Mouse (Mus musculus): ENCODE data around the gene Tmem63c. TPM values are rescaled to one million over a fixed set of nuclear protein-coding genes. Genes with fewer than 3 reads are reported as not detected.
A peak's percentile ranks its signal among the peaks of the same experiment; 100 is the strongest.

Tmem63c gene
- polyA plus RNA-seq, 1 experiment from 2014 or later = 0.74 TPM

DNA sequence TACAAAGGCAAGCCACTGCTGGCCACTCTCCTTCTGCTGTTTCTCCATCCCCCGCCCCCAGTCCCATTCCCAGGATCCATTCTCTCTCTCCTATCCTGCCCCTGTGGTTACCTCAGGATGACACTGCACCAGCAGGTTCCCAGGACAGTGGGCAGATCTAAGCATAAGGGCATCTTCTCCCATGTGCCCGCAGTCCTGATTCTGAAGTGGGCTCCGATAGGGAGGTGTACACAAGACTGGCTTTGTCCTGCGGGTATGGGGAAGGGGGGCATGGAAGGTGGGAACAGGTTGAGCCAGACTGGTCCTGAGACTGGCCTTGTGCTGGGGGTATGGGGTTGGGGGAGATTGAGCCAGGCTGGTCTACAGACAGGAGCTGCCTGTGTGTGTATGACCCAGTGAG is 16.5 kb upstream of the Tmem63c start:
- no peak for ATAC-seq (ENCODE audit: low read depth)
- Histone ChIP-seq H3K9ac (ENCODE audit: low read depth, low read length) (no peak overlapping the region), H3K27ac (replicated peaks; ENCODE audit: low read depth, low read length) (no peak overlapping the region)

DNA sequence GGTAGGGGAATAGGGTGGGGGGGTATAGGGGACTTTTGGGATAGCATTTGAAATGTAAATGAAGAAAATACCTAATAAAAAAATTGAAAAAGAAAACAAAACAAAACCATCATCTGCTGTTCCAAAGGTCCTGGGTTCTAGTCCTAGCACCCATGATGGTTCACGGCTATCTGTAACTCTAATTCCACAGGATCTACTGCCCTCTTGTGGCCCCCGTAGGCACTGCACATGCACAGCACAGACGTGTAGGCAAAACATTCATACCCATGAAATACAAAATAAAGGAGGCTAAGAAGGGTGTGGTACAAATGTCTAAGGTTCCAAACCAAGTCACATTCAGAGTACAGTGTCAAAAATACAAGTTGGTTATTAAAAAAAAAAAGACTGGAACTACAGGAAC is 4.1 kb upstream of the Tmem63c start:
- ATAC-seq (ENCODE audit: low read depth) (no peak), DNase-seq (ENCODE audit: low spot score) (no peak)
- no peak overlapping the region for H3K4me2 ChIP-seq (ENCODE audit: low read depth, low read length)
- H3K4me1 ChIP-seq (ENCODE audit: control insufficient read depth, insufficient read depth, low read length) = no peaks in the 10 kb centered on the region
- H3K9me3 ChIP-seq (ENCODE audit: control insufficient read depth, low read length) = no peaks in the 10 kb centered on the region
- no peaks in the 10 kb centered on the region for H3K27me3 ChIP-seq (replicated peaks; ENCODE audit: control insufficient read depth, insufficient read depth, low read length)
- WGBS = 48% methylated on average over 3 of the region's 3 CpGs
- no peaks in the 10 kb centered on the region for H3K36me3 ChIP-seq (ENCODE audit: control insufficient read depth, insufficient read depth, low read length)
- no peak overlapping the region for H3K4me3 ChIP-seq (ENCODE audit: low read depth, low read length)
- H3K9ac ChIP-seq (ENCODE audit: low read depth, low read length) = no peak overlapping the region
- no peak overlapping the region for H3K27ac ChIP-seq (replicated peaks; ENCODE audit: low read depth, low read length)

More for the DNA sequence above, 16.5 kb upstream of the Tmem63c start:
- Histone ChIP-seq H3K4me2 (ENCODE audit: low read depth, low read length) (no peak overlapping the region), H3K27me3 (replicated peaks; ENCODE audit: control insufficient read depth, insufficient read depth, low read length) (0 out of 2 replicates have a peak, but pooled peaks cover 3% of the 10 kb centered on the region), H3K36me3 (ENCODE audit: control insufficient read depth, insufficient read depth, low read length) (no peaks in the 10 kb centered on the region), H3K4me1 (ENCODE audit: control insufficient read depth, insufficient read depth, low read length) (no peaks in the 10 kb centered on the region), H3K9me3 (ENCODE audit: control insufficient read depth, low read length) (no peaks in the 10 kb centered on the region), H3K4me3 (ENCODE audit: low read depth, low read length) (no peak overlapping the region)
- 67% methylated on average over 4 of the region's 4 CpGs for WGBS
- DNase-seq (ENCODE audit: low spot score) = no peak

DNA sequence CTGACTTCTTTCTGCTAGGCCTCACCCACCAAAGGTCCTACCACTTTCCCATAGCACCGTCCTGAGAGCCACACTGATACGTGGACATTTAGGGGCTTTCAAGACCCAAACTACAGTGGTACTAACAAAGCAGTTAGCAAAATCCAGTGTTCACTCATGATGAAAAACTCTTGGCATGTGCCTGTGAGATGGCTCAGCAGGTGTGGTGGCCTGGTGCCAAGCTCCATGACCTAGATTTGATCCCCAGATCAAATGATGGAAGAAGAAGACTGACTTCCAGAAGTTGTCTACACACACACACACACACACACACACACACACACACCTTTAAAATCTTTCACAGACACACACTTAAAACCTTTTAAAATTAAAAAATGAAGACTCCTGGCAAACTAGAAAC is 2.4 kb upstream of the Tmem63c start:
- no peaks in the 10 kb centered on the region for H3K36me3 ChIP-seq (ENCODE audit: control insufficient read depth, insufficient read depth, low read length)
- no peak overlapping the region for H3K9ac ChIP-seq (ENCODE audit: low read depth, low read length)
- DNase-seq (ENCODE audit: low spot score) = no peak
- H3K4me2 ChIP-seq (ENCODE audit: low read depth, low read length) = no peak overlapping the region
- WGBS = 81% methylated on average over 2 of the region's 2 CpGs
- no peak overlapping the region for H3K27ac ChIP-seq (replicated peaks; ENCODE audit: low read depth, low read length)
- H3K27me3 ChIP-seq (replicated peaks; ENCODE audit: control insufficient read depth, insufficient read depth, low read length) = no peaks in the 10 kb centered on the region
- no peaks in the 10 kb centered on the region for H3K4me1 ChIP-seq (ENCODE audit: control insufficient read depth, insufficient read depth, low read length)
- no peaks in the 10 kb centered on the region for H3K9me3 ChIP-seq (ENCODE audit: control insufficient read depth, low read length)
- no peak overlapping the region for H3K4me3 ChIP-seq (ENCODE audit: low read depth, low read length)
- no peak for ATAC-seq (ENCODE audit: low read depth)

DNA sequence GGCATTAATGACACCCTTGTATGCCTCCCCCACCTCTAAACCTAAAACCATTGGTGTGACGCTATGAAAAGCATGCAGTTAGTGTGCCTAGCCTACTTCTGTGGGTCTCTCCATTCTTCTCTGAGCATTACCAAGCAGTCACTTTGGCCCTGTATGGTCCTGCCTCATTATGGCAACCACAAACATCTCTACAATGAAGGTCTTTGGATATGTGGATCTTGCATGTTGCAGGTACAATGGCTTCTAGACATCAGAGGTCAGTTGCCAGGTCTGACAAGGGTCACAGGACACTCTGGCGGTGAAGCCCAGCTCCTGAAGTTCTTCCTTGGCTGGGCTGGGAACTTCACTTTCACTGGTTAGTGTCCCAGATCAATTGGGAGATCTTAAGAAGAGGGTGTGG is 866 bp downstream of the Tmem63c start:
- H3K4me1 ChIP-seq (ENCODE audit: control insufficient read depth, insufficient read depth, low read length) = no peaks in the 10 kb centered on the region
- H3K4me2 ChIP-seq (ENCODE audit: low read depth, low read length) = no peak overlapping the region
- H3K9me3 ChIP-seq (ENCODE audit: control insufficient read depth, low read length) = no peaks in the 10 kb centered on the region
- H3K27me3 ChIP-seq (replicated peaks; ENCODE audit: control insufficient read depth, insufficient read depth, low read length) = peaks cover 12% of the 10 kb centered on the region
- DNase-seq (ENCODE audit: low spot score) (no peak), ATAC-seq (ENCODE audit: low read depth) (no peak)
- no peaks in the 10 kb centered on the region for H3K36me3 ChIP-seq (ENCODE audit: control insufficient read depth, insufficient read depth, low read length)
- no peak overlapping the region for H3K27ac ChIP-seq (replicated peaks; ENCODE audit: low read depth, low read length)
- WGBS = 61% methylated on average over 2 of the region's 2 CpGs
- H3K4me3 ChIP-seq (ENCODE audit: low read depth, low read length) = no peak overlapping the region
- H3K9ac ChIP-seq (ENCODE audit: low read depth, low read length) = no peak overlapping the region

DNA sequence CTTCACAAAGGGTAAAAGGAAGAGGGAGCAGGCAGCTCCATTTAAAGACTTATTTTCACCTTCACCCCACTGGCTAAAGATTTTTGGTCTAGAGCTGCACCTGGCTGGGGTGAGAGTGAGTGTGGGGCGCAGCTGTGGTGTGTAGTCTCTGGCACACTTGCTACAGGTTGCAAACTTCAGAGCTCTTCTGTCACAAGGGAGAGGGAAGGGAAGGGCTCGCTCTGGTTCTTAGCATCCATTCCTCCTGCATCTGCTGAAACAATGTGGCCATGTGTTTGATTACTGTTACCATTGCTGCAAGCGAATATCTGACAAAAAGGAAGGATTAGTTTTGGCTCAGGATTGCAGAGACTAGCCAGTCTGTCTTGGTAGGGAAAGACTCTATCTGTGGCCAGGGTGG is 2.3 kb downstream of the Tmem63c start:
- ATAC-seq (ENCODE audit: low read depth) (no peak), DNase-seq (ENCODE audit: low spot score) (no peak)
- Histone ChIP-seq H3K4me1 (ENCODE audit: control insufficient read depth, insufficient read depth, low read length) (no peaks in the 10 kb centered on the region), H3K4me2 (ENCODE audit: low read depth, low read length) (no peak overlapping the region), H3K27me3 (replicated peaks; ENCODE audit: control insufficient read depth, insufficient read depth, low read length) (peaks cover 24% of the 10 kb centered on the region), H3K36me3 (ENCODE audit: control insufficient read depth, insufficient read depth, low read length) (no peaks in the 10 kb centered on the region), H3K9me3 (ENCODE audit: control insufficient read depth, low read length) (no peaks in the 10 kb centered on the region), H3K27ac (replicated peaks; ENCODE audit: low read depth, low read length) (no peak overlapping the region), H3K4me3 (ENCODE audit: low read depth, low read length) (no peak overlapping the region), H3K9ac (ENCODE audit: low read depth, low read length) (no peak overlapping the region)
- 76% methylated on average over 3 of the region's 3 CpGs for WGBS

DNA sequence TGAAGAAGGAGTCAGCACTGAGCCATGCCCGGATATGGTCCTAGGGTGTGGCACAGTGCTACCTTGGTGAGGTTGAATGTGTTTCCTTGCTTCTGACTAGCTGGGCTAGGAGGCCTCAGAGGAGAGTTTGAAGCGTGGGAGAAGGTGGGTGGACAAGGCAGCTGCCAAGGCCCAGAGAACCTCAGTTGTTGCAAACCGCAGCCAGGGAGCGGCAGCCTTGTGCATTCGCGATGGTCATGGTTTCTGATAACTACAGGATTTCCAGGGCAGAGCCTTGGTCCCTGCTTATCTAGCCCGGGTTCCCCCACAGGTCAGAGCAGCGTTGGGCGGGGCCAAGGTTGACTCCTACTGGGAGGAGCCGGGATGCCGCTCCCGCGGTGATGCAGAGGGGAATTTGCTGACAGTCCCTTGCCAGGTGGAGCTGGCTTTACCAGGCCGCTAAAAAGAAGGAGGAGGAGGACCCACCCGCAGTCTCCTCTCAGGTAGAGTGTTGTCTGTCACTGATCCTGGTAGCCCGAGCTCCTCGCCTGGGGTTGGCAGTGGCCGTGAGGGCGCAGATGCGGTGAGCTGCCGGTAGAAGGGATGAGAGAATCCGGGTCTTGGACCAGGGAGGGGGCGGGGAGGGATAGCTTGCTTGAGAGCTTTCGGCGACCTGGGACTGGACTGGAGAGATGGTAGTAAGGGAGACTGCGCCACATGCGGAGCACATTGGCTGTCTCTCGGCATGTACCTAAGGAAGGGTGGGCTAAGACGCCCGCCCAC is 5.2 kb downstream of the Tmem63c start:
- H3K27ac ChIP-seq (replicated peaks; ENCODE audit: low read depth, low read length) = no peak overlapping the region
- peak overlapping the region; percentile 47 for H3K4me2 ChIP-seq (ENCODE audit: low read depth, low read length)
- H3K4me1 ChIP-seq (ENCODE audit: control insufficient read depth, insufficient read depth, low read length) = no peaks in the 10 kb centered on the region
- H3K36me3 ChIP-seq (ENCODE audit: control insufficient read depth, insufficient read depth, low read length) = no peaks in the 10 kb centered on the region
- peak; percentile 68; the same call in 1 of the 2 replicates for ATAC-seq (ENCODE audit: low read depth)
- H3K27me3 ChIP-seq (replicated peaks; ENCODE audit: control insufficient read depth, insufficient read depth, low read length) = peaks cover 24% of the 10 kb centered on the region
- WGBS = 5% methylated on average over 26 of the region's 30 CpGs
- peak overlapping the region; percentile 22; the same call in 1 of the 2 replicates for H3K9ac ChIP-seq (ENCODE audit: low read depth, low read length)
- no peaks in the 10 kb centered on the region for H3K9me3 ChIP-seq (ENCODE audit: control insufficient read depth, low read length)
- peak; percentile 22 for DNase-seq (ENCODE audit: low spot score)
- H3K4me3 ChIP-seq (ENCODE audit: low read depth, low read length) = peak overlapping the region; percentile 20

DNA sequence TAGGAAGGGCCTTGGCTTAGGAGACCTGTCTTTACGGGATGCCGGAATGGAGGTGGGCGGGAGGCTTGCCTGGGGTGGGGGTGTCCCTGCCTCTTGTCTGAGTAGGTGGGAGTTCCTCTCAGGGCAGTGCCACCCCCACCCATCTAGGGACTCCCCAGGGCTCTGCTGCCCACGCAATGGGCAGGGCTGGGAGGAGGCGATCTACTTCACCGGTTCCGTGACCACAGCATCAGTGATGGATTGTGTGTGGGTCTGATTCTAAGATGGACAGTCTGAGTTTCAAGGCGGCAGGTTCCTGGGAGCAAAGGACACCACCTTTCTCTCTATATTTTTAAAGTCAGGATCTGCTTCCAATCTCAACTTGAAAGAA is 5.7 kb downstream of the Tmem63c start:
- Histone ChIP-seq H3K4me3 (ENCODE audit: low read depth, low read length) (peak overlapping the region; percentile 20), H3K36me3 (ENCODE audit: control insufficient read depth, insufficient read depth, low read length) (no peaks in the 10 kb centered on the region), H3K9ac (ENCODE audit: low read depth, low read length) (peak overlapping the region; percentile 22; the same call in 1 of the 2 replicates), H3K27me3 (replicated peaks; ENCODE audit: control insufficient read depth, insufficient read depth, low read length) (peaks cover 24% of the 10 kb centered on the region), H3K27ac (replicated peaks; ENCODE audit: low read depth, low read length) (no peak overlapping the region), H3K9me3 (ENCODE audit: control insufficient read depth, low read length) (no peaks in the 10 kb centered on the region), H3K4me2 (ENCODE audit: low read depth, low read length) (peak overlapping the region; percentile 47; the same call in 1 of the 2 replicates), H3K4me1 (ENCODE audit: control insufficient read depth, insufficient read depth, low read length) (no peaks in the 10 kb centered on the region)
- peak; percentile 22; the same call in 1 of the 2 replicates for ATAC-seq (ENCODE audit: low read depth)
- no peak for DNase-seq (ENCODE audit: low spot score)
- 21% methylated on average over 5 of the region's 8 CpGs for WGBS

DNA sequence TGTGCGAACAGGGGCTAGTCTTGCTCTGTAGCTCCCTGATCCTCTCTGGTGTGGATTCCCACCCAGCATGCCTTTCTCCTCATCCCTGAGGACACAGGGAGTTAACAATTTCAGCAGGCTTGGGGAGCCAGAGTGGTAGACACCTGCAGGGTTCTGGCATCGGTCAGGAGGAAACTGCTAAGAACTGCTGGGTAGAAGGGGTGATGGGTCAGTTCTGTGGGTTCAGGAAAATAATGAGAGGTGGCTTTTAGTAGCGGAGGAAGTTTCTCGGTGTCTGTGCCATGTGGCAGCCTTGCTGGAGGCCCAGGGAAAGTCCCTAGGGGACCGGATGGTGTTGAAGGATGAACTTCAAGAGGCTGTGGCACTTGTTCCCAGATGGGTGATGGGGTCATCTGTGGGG is 6.3 kb downstream of the Tmem63c start:
- ATAC-seq (ENCODE audit: low read depth) (no peak), DNase-seq (ENCODE audit: low spot score) (no peak)
- H3K9me3 ChIP-seq (ENCODE audit: control insufficient read depth, low read length) = no peaks in the 10 kb centered on the region
- H3K27ac ChIP-seq (replicated peaks; ENCODE audit: low read depth, low read length) = no peak overlapping the region
- H3K4me1 ChIP-seq (ENCODE audit: control insufficient read depth, insufficient read depth, low read length) = no peaks in the 10 kb centered on the region
- WGBS = 42% methylated on average over 5 of the region's 5 CpGs
- H3K27me3 ChIP-seq (replicated peaks; ENCODE audit: control insufficient read depth, insufficient read depth, low read length) = peaks cover 24% of the 10 kb centered on the region
- no peak overlapping the region for H3K9ac ChIP-seq (ENCODE audit: low read depth, low read length)
- H3K4me3 ChIP-seq (ENCODE audit: low read depth, low read length) = no peak overlapping the region
- H3K36me3 ChIP-seq (ENCODE audit: control insufficient read depth, insufficient read depth, low read length) = no peaks in the 10 kb centered on the region
- H3K4me2 ChIP-seq (ENCODE audit: low read depth, low read length) = no peak overlapping the region

DNA sequence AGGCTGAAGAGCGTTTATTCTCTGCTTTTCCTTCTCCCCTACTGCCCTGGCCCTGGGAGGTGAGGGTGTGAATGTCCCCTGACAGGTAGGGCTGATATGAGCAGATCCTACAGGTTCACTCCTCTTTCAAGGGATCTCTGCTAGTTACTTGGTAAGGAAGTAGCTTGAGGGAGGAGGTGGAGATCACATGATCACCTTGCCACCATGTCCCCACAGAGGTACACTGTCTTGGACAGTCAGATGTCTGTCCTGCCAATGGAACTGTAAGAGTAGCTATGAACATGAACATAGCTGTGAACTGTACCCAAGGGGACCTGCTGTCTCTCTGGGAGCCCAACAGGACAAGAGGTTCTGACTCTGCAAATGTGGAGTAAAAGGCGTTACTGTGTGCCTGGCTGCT is 6.9 kb downstream of the Tmem63c start:
- Histone ChIP-seq H3K4me2 (ENCODE audit: low read depth, low read length) (no peak overlapping the region), H3K9me3 (ENCODE audit: control insufficient read depth, low read length) (no peaks in the 10 kb centered on the region), H3K27ac (replicated peaks; ENCODE audit: low read depth, low read length) (no peak overlapping the region), H3K27me3 (replicated peaks; ENCODE audit: control insufficient read depth, insufficient read depth, low read length) (peaks cover 24% of the 10 kb centered on the region), H3K4me1 (ENCODE audit: control insufficient read depth, insufficient read depth, low read length) (no peaks in the 10 kb centered on the region), H3K36me3 (ENCODE audit: control insufficient read depth, insufficient read depth, low read length) (no peaks in the 10 kb centered on the region), H3K9ac (ENCODE audit: low read depth, low read length) (no peak overlapping the region), H3K4me3 (ENCODE audit: low read depth, low read length) (no peak overlapping the region)
- WGBS = 74% methylated on average over 2 of the region's 2 CpGs
- DNase-seq (ENCODE audit: low spot score) (no peak), ATAC-seq (ENCODE audit: low read depth) (no peak)
